Mouse (Mus musculus): Measurements from ENCODE around the gene Ccnd2. TPM values are rescaled to one million over a fixed set of nuclear protein-coding genes. Genes with fewer than 3 reads are reported as not detected.

Gene Ccnd2
- 143 and 319 TPM in 2 replicates for polyA plus RNA-seq (2012; ENCODE audit: insufficient read depth, low replicate concordance)

DNA sequence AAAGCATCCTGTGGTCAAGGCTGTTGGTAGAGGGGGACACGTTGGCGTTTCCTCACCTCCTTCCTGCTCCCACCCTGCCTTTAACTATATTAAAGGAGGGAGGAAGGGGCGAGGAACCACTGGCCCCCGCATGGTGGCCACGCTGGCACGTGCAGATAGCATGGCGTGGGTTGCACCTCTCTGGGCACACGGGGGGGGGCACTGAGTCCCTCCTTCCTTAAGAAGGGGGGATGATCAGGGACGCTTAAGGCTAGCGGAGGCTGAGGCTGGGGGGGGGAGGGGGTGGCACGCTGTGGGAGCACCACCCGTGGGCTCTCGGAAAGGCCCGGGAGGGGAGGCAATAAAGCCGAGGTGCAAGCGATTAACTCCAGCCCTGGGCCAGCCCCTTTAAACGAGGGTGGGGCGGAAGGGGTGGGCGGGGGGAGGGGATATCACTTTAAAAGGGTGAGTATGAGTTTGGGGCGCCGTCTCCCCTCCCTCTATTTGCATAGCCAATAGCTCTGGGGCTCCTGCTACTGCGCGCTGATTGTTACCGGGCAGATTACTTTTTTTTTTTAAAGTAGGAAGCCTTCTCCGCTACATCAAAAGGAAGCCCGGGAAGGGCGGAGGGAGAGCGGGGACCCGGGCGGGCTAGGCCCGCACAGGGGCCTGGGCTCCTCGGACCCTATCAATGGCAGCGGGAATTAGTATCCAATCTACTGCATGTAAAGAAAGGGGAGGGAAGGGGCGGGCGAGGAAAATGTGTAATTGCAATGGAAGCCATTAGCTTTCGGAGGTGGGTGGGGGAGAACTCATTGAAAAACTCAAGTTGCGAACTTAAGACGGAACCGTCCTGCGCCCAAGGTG lies at the start of gene Ccnd2:
TSS of gene Ccnd2 (minus strand) at position 88 of the 846 bp plus-strand sequence.
- H3K36me3 ChIP-seq (replicated peaks; ENCODE audit: low read length), result peaks cover 11% of the 10 kb centered on the region
- peaks cover 76% of the 10 kb centered on the region for H3K4me1 ChIP-seq
- H3K9me3 ChIP-seq, result no peaks in the 10 kb centered on the region
- peak within 1 kb of the TSS; percentile 94 for H3K4me3 ChIP-seq (replicated peaks)
- no peak for TF ChIP-seq FLI1 (IDR thresholded peaks at IDR 0.05; ENCODE audit: low read length)
- no peak for TF ChIP-seq GATA1 (IDR thresholded peaks at IDR 0.05; ENCODE audit: borderline replicate concordance, low read length)
- H3K27me3 ChIP-seq (replicated peaks), result peaks cover 11% of the 10 kb centered on the region

GRCm38 (mm10) chr6:127196985-127197384 lies 45.0 kb upstream of the Ccnd2 start:
- no peak for TF ChIP-seq FLI1 (IDR thresholded peaks at IDR 0.05; ENCODE audit: low read length)
- no peak for TF ChIP-seq GATA1 (IDR thresholded peaks at IDR 0.05; ENCODE audit: borderline replicate concordance, low read length)
- H3K4me3 ChIP-seq (replicated peaks), result no peak overlapping the region
- peaks cover 42% of the 10 kb centered on the region for H3K27me3 ChIP-seq (replicated peaks)
- H3K9me3 ChIP-seq, result no peaks in the 10 kb centered on the region
- no peaks in the 10 kb centered on the region for H3K4me1 ChIP-seq
- no peaks in the 10 kb centered on the region for H3K36me3 ChIP-seq (replicated peaks; ENCODE audit: low read length)

DNA sequence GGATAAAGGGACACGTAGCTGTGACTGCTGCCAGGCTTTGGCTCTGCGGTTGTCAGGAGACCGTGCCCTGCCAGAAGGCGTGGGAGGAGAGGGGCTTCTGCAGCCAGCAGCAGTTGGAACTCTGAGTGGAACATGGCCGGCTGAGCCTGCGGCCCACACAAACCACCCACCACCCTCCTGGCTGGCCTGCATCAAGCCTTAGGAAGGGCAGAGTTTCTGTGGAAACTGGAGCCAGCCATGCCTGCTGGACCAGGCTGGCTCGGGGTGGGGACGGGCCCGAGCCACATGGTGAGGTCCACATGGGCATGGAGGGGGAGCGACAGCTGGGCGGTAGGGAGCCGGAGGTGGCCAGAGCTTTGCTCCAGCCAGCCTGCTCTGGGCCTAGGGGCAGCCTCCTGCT lies 29.3 kb upstream of the Ccnd2 start:
- Histone ChIP-seq H3K27me3 (replicated peaks) (peaks cover 41% of the 10 kb centered on the region), H3K4me3 (replicated peaks) (no peak overlapping the region), H3K4me1 (peaks cover 32% of the 10 kb centered on the region), H3K9me3 (no peaks in the 10 kb centered on the region), H3K36me3 (replicated peaks; ENCODE audit: low read length) (no peaks in the 10 kb centered on the region)
- TF ChIP-seq FLI1 (IDR thresholded peaks at IDR 0.05; ENCODE audit: low read length) (no peak), GATA1 (IDR thresholded peaks at IDR 0.05; ENCODE audit: borderline replicate concordance, low read length) (no peak)

GRCm38 (mm10) chr6:127179056-127179759 lies 27.2 kb upstream of the Ccnd2 start:
- Histone ChIP-seq H3K27me3 (replicated peaks) (peaks cover 41% of the 10 kb centered on the region), H3K4me3 (replicated peaks) (no peak overlapping the region), H3K4me1 (peaks cover 29% of the 10 kb centered on the region), H3K36me3 (replicated peaks; ENCODE audit: low read length) (no peaks in the 10 kb centered on the region), H3K9me3 (no peaks in the 10 kb centered on the region)
- TF ChIP-seq GATA1 (IDR thresholded peaks at IDR 0.05; ENCODE audit: borderline replicate concordance, low read length) (no peak), FLI1 (IDR thresholded peaks at IDR 0.05; ENCODE audit: low read length) (no peak)

DNA sequence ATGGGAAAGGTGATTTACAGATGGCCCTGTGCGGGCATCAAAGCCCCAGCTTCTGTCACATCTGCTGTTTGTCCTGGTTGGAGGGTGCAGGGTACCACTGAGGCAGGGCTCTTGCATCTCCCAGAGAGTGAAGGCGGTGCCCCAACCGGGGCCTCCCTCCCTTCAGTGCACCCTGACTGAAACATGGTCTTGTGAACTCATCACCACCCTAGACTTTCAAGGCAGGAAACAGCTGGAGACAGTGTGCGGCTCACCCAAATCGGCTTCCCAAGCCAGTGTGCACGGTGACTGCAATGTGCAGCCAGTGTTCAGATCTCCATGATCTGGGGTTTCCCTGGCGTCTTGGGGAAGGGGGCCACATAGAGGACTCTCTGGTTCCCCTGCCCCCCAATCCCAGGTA lies 26.0 kb upstream of the Ccnd2 start:
- H3K27me3 ChIP-seq (replicated peaks), result peaks cover 44% of the 10 kb centered on the region
- TF ChIP-seq FLI1 (IDR thresholded peaks at IDR 0.05; ENCODE audit: low read length) (no peak), GATA1 (IDR thresholded peaks at IDR 0.05; ENCODE audit: borderline replicate concordance, low read length) (no peak)
- peaks cover 32% of the 10 kb centered on the region for H3K4me1 ChIP-seq
- no peaks in the 10 kb centered on the region for H3K9me3 ChIP-seq
- H3K4me3 ChIP-seq (replicated peaks), result peak overlapping the region; percentile 10
- H3K36me3 ChIP-seq (replicated peaks; ENCODE audit: low read length), result no peaks in the 10 kb centered on the region

DNA sequence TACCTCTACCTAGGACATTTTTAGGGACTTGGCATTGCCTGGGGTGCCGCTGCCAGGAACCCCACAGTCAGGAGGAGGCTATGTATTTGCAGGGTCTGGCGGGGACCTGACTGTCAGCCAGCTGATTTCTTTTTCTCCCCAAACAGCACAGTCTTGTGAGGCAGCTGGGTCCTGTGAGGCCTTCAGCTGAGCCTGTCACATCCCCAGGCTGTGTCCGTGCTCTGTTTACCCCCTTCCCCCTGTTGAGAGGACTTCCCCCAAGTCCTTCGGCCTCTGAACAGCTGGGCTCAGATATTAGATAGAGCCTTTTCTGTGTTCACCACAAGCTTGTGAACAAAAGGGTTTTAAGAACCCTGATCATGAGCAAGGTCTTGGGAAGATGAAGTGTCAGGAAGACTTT lies 25.4 kb upstream of the Ccnd2 start:
- Histone ChIP-seq H3K4me1 (peaks cover 32% of the 10 kb centered on the region), H3K9me3 (no peaks in the 10 kb centered on the region), H3K27me3 (replicated peaks) (peaks cover 47% of the 10 kb centered on the region), H3K4me3 (replicated peaks) (no peak overlapping the region), H3K36me3 (replicated peaks; ENCODE audit: low read length) (no peaks in the 10 kb centered on the region)
- no peak for TF ChIP-seq GATA1 (IDR thresholded peaks at IDR 0.05; ENCODE audit: borderline replicate concordance, low read length)
- TF ChIP-seq FLI1 (IDR thresholded peaks at IDR 0.05; ENCODE audit: low read length), result no peak

- Histone ChIP-seq H3K4me3 (replicated peaks) (no peak overlapping the region), H3K9me3 (no peaks in the 10 kb centered on the region), H3K4me1 (peaks cover 12% of the 10 kb centered on the region; the same call in 1 of the 2 replicates), H3K36me3 (replicated peaks; ENCODE audit: low read length) (no peaks in the 10 kb centered on the region), H3K27me3 (replicated peaks) (peaks cover 33% of the 10 kb centered on the region)
- TF ChIP-seq FLI1 (IDR thresholded peaks at IDR 0.05; ENCODE audit: low read length), result no peak
- TF ChIP-seq GATA1 (IDR thresholded peaks at IDR 0.05; ENCODE audit: borderline replicate concordance, low read length), result no peak
Observed at GRCm38 (mm10) chr6:127172461-127172860, 20.5 kb upstream of the Ccnd2 start.

DNA sequence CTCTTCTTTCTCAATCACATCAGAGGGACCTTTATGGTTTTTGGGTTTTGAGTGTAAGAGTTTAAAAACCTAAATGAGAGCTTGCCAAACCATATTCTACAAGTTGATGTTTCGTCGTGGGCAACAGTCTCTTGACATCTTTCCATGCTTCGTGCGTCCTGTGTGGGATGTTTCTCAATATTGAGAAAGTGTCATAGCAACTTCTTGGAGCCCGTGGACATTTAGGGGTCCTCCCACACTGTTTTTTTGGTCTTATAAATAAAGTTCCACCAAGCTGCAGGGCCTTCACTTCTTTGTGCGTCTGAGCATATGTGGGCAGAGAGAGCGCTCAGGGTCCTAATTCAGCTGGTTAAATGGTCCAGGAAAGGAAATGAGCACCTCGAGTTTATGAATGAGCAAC lies 18.7 kb upstream of the Ccnd2 start:
- H3K36me3 ChIP-seq (replicated peaks; ENCODE audit: low read length), result no peaks in the 10 kb centered on the region
- peaks cover 21% of the 10 kb centered on the region for H3K4me1 ChIP-seq
- no peak overlapping the region for H3K4me3 ChIP-seq (replicated peaks)
- no peak for TF ChIP-seq FLI1 (IDR thresholded peaks at IDR 0.05; ENCODE audit: low read length)
- TF ChIP-seq GATA1 (IDR thresholded peaks at IDR 0.05; ENCODE audit: borderline replicate concordance, low read length), result no peak
- H3K27me3 ChIP-seq (replicated peaks), result peaks cover 21% of the 10 kb centered on the region
- H3K9me3 ChIP-seq, result no peaks in the 10 kb centered on the region

DNA sequence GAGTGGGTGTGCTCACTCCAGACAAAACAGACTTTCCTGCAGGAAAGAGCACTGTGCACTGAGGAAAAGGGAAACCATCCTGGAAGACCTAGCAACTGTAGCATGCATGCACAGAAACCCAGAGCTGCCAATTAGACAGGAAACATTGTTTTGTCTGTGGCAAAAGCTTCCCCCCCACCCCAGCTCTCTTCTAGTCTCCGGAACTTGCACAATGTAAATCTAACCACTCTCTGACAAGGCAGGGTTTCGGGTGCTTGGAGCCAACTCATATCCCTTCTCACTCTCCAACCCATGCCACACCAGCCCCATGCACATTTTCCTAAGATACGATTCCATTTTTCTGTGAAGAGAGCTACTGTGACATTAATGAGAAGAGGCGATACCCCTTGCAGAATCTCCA lies 13.7 kb upstream of the Ccnd2 start:
- TF ChIP-seq GATA1 (IDR thresholded peaks at IDR 0.05; ENCODE audit: borderline replicate concordance, low read length), result no peak
- no peak for TF ChIP-seq FLI1 (IDR thresholded peaks at IDR 0.05; ENCODE audit: low read length)
- H3K9me3 ChIP-seq, result no peaks in the 10 kb centered on the region
- peaks cover 58% of the 10 kb centered on the region for H3K4me1 ChIP-seq
- no peaks in the 10 kb centered on the region for H3K36me3 ChIP-seq (replicated peaks; ENCODE audit: low read length)
- peak overlapping the region; percentile 66 for H3K4me3 ChIP-seq (replicated peaks)
- H3K27me3 ChIP-seq (replicated peaks), result no peaks in the 10 kb centered on the region

GRCm38 (mm10) chr6:127162842-127163241 lies 10.8 kb upstream of the Ccnd2 start:
- TF ChIP-seq FLI1 (IDR thresholded peaks at IDR 0.05; ENCODE audit: low read length) (no peak), GATA1 (IDR thresholded peaks at IDR 0.05; ENCODE audit: borderline replicate concordance, low read length) (no peak)
- H3K36me3 ChIP-seq (replicated peaks; ENCODE audit: low read length), result no peaks in the 10 kb centered on the region
- peaks cover 65% of the 10 kb centered on the region for H3K4me1 ChIP-seq
- peaks cover 5% of the 10 kb centered on the region for H3K27me3 ChIP-seq (replicated peaks)
- H3K9me3 ChIP-seq, result no peaks in the 10 kb centered on the region
- peak overlapping the region; percentile 83 for H3K4me3 ChIP-seq (replicated peaks)
